Mouse (Mus musculus) kidney, postnatal 25 days (tissue): ENCODE results near the gene Pomp.

Experiments
- DNase-seq, 2 experiments: peaks; one replicate each; pipeline ENCODE4 v3.0.0; 2021; ENCODE audit warnings: mixed read lengths in 2 of 2

Pomp gene

DNA sequence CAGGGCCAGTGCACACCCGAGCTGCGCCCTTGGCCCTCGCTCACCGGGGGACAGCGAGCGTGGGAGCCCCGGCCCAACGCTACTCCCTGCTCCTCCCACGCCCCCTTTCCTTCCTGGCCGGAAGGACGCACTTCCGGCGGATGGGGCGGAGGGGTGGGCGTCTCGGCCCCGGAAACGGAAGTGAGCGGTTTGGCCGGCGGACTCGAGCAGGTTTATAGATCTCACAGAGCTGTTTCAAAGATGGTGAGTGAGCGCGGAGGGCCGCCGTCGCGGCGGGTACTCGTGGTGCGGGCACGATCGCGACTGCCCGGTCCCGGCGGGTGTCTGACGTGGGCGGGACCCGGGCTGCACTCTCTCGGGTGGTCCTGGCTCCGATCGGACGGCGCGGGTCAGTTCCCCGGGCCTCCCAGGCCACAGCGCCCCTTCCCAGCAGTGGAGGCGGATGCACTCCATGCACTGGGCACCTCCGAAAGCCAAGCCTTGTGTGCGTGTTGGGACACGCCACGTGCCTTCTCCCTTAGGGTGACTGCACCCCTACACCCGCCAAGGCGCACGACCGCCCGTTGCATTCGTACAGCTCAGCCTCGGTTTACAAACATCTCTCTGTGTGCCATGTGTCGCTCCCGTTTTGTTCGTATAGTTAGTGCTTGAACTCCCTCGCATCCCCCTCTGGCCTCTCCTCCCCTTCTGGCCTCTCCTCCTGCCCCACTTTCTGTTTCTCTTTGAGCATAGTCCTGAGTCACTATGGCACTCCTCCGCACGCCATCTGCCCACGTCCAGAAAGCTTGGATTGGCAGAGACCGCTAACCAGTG, at the start of gene Pomp:
Gene Pomp, plus strand, starts transcription at position 13 of the 813 bp plus-strand sequence.
- DNase-seq, result peak; percentile 90 to 95

DNA sequence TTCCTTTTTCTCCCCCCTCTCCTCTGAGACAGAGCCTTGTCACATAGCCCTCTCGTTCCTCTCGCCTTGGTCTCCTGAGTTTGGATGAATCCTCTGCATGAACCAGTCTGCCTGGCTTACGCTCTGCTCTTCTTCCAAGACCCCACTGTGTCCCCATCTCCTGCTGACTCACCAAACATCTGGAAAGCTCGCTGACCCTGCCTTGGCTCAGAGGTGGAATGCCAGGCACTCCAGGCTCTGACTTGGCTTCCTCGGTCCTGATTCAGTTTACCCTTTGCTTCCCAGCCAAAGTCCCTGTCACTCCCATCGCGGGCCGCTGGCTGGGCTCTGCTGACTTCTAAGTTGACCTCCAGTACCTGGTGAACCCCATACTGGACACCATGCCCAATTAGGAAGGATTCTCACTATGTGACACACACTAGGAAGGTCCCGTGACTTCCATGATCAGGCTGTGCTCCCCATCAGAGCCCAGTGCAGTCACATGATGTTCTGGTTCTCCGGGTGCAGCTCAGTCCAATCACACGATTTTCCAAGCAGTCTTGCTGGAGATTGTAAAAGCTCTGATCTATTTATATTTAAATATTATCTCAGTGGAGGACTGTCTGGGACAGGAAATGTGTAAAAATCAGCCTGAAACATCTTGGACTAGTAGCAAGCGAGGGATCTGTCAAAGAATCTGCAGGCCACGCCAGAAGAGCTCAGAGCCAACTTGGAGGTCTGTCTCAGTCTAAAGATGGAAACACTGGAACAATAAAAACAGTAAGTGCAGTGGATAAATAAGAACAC, 47.8 kb upstream of the Pomp start:
- peak; percentile 25 to 62 for DNase-seq

DNA sequence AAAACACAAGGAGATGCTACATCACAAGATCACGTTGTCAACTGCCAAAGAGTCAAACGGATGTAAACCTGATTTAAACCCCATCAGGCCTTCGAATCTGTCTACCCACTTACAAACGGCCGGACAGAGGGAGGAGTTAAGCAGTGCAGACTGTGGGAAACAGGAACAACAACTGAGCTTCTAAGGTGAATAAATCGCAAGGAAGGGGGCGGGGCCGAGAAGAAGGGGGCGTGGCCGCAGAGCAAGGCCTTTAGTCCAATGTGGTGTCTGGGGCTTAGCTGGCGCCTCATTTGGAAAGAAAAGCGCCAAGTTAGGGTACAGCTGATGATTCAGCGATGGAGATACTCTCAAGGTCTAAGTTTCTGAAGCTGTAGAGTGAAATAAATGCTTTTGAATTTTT, 45.3 kb upstream of the Pomp start:
- no peak for DNase-seq

DNA sequence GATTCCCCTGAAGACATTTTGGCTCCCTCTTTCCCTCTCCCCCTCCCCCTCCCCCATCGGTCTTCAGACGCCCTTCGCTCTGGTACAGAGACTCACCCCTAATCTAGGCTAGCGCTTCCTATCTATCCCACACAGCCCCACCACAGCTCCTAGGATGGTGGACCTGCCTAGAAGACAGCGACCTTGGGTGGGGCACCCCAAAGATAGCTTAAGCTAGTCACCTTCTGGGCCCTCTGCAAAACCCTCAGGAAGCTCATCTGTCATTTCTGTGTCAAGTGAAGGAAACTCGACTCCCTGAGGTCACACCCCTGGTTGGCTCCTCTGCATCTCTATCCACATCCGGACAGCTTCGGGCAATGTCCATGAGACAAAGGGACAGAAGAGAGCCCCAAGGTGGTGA, 44.7 kb upstream of the Pomp start:
- DNase-seq, result peak; percentile 35 to 73

DNA sequence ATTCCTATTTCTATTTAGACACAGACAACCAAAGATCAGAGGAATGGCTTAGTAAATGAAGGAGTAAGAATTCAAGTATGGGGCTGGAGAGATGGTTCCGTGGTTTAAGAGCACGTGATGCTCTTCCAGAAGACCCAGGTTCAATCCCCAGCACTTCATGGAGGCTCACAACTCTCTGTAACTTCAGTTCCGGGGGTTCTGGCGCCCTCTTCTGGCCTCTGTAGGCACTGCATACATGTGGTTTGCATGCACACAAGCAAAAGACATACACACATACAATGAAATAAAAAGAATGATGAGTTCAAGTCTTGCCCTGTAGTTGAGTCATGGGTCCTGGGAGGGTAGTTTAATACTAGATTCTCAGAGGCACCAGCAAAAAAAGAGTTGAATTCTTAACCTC, 43.8 kb upstream of the Pomp start:
- DNase-seq, result no peak

DNA sequence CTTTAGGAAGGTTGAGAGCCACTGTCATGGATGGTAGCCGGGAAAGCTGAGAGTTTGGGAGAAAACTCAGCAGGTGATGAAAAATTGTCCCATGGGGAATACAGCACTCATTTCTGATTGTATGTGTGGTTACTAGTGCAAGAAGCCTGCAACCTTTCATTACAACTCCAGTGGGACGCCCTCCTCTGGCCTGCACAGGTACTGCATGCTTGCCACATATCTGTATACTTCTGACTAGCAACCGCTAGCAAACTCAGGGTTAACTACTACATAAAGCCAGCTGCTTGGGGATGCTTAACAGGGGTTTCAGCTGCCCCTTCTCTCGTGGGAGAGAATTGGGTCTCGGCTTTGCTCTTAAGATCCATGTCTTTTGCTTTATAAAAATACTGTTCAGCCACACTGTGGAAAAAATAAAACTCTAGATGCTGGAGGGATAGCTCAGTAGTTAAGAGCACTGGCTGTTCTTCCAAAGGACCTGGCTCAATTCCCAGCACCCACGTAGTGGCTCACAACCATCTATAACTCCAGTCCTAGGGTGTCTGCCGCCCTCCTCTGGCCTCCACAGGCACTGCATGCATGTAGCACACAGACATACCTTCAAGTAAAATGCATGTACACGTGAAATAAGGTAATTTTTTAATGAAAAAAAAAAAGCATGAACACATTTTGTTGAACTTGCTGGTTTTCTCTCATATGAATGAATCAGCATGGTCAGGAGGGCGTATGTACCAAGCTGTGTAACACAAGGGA, 42.3 kb upstream of the Pomp start:
- DNase-seq, result no peak

DNA sequence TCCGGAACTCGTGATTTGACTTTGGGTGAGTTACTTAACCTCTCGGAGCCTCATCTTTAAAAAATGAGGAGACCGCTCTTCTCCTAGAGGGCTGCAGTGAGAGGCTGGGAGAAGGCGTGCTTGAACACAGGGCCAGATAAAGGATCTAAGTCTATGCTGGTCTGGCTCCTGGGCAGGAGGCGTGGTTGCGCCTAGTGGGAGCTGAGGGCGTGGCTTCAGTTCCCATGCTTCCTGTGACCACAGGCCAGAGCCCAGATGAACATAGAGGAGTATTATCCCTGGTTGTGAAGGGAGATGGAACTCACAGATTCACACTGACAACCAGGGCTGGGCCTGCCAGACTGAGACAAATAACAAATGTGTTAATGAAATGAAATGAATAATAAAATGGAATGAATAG, 41.4 kb upstream of the Pomp start:
- DNase-seq, result no peak

DNA sequence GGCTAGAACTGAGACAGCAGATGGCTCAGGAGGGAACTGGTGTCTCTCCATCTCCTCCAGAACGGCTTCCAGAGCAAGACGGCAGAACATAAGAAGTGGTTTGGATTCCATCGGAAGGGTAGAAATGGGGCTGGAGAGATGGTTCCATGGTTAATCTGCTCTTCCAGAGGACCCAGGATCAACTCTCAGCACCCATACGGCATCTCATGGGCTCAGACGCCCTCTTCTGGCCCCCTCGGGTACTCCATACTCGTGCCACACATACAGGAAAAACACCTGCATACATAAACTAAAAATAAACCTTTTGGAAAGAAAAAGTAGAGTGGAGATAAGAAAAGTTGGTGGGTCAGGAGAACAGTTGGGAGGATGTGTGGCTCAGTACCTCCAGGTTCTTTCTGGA, 40.4 kb upstream of the Pomp start:
- no peak for DNase-seq

DNA sequence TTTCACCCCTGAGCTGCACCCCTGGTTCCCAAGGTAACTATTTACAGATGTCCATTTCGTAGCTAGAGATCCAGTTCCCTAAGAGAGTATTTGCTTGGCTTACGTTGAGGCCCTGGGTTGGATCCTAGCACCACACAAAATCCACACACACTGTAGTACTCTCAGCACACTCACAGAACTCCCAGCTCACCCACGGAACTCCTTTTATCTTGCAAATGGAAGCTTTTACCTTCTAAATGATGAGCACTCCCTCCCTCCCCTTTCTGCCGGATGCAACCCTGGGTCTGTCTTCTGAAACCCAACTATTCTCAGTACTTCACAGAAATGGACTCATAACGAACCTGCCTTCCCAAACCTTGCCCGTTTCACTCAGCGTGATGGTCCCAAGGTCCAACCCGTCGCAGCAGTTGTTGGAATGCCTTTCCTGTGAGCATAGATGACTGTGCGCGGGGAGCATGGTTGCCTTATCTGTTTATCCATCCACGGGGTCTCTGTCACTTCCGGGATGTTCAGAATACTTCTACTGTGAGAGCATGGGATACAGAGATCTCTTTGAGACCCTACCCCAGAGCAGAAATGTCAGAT, 36.1 kb upstream of the Pomp start:
- peak in 1 of 2 experiments; percentile 18 for DNase-seq

DNA sequence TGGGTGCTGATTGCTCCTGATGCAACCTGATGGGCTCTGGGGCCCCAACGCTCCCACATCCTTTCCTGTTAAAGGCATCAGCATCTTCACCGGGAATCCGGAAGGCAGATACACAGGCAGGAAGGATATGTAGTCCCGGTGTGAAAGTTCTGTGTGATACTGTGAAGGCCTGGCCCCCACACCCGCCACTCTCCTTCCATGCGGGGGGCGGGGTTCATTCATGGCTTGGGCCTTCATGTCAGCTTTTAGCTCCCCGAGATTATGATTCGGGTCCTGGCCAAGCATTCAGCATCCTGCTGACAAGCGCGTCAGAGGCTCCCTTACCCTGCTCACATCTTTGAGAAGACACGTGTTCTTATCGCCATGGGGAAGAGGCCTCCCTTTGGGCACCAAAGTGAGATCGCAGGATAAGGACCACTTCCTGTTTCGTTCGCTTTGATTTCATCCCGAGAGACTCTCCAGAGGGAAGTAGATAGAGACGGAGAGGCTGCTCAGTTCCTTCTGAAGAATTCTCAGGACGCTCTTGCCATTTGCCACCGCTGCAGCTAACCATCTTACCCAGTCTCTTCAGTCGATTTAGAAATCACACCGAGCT, 34.8 kb upstream of the Pomp start:
- peak; percentile 17 to 51 for DNase-seq

DNA sequence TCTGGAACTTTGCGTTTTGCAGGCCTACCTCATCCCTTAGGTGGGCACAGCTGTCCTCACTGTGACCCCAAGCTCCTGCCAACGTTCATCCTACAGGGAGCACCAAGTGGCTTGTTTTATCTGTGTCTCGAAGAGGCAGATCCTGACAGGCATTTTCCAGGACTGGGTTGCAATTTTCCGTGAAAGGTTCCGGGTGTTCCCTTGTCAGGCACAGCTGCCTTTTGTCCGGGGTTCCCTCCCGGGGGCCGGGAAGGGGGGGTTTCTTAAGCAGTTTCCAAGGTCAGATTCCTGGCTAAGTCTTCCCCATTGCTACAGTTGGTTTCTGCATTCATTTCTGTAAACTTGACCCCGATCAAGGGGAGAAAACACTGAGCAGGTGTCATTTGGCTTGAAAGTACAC, 34.2 kb upstream of the Pomp start:
- DNase-seq, result peak; percentile 9 to 33

DNA sequence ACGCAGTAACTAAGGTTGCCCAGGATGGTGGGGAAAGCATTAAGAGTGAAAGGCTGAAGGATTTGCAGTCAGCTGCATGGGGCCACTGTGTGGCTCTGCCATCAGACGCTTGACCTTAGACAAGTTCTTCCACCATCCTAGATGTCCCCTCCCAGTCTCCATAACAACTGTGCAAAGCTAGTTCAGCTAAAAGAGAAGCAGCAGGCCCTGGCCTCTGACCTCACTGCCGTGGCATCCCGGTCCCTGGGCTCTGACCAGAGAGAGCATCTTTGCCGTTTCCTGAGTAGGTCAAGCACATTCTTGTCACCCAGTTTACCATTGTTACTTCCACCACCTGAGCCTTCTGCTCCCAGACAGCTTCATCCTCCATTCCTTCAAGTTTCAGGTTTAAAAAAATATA, 33.7 kb upstream of the Pomp start:
- peak in 1 of 2 experiments; percentile 31 for DNase-seq

DNA sequence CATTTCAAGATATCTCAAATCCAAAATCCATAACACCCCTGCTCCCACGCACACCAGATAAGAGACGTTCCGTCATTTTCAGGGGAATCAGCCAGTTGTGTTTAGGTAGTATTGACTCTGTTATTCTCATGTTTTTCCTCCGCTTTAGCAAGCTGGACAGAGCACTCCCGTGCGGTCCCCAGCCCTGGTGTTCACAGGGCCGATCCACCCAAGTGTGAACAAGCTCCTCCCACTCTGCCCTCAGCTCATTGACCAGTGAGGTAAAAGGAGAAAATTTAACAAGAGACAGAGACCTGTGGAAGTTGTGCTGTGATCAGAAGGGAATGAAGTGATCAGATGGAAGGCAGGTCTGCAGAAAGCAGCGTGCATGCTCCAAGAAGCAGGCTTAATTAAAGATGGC, 31.4 kb upstream of the Pomp start:
- no peak for DNase-seq

DNA sequence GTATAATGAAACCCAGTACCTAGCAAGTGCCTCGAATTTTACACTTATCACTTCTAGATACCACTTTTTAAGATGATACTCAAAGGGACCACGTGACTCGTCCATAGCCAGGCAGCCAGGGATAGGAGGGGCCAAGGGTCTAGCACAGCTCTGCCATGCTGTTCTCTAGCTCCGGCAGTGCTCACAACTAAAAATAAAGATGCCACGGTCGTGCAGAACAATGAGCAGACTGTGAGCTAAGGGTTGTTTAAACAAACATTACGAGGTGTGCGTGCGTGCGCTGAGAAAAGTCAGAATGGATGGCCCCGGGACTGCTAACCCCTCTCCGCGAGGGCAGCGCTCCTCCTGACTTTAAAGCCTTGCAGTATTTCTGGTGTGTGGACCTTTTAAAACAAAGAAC, 27.4 kb upstream of the Pomp start:
- DNase-seq, result no peak

DNA sequence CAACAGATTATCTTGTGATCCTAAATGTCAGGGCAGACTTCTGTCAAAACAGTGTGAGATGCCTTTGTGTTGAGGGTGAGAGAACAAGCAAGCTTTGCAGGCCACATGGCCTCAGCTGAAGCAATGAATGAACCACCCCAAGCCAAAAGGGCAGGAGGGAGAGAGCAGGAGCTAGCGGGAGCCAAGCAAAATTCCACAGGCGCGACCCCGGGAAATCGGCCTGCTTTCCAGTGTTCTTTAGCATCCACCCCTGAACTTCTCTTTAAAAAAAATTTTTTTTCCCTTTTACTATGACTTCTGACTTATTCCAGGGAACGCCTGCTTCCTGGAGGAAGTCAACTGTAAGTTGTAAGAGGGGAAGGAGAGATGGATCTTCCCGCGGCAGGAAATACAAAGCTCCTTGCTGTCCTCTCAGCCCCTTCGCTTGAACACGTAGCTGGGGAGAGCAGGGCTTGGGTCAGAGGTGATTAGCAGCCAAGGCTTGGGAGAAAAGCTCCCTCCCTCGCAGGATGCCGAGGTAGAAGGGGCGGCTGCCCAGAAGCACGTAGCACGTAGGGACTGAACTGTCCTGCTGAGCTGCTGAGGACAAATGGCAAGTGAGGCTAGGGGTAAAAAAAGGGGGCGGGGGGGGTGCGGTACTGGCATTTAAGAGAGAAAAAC, 25.3 kb upstream of the Pomp start:
- peak; percentile 25 to 64 for DNase-seq

DNA sequence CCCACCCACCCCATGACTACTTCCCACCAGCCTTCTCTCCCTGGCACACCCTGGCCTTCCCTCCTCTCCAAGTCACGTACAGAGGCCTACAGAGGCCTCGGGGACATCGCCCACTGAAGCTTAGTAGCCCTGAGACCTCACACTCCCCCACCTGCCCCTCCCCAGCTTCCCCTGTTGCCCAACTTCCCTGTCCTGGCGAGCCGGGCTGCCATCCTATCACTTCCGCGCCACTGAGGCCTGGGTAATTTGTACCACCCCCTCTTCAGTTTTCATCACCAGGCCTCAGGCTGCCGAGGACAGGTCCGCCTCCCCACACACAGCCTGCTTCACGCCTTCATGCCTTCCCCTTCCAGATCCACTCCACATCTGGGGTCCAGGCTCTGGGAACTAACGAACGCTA, 20.8 kb upstream of the Pomp start:
- DNase-seq, result no peak

DNA sequence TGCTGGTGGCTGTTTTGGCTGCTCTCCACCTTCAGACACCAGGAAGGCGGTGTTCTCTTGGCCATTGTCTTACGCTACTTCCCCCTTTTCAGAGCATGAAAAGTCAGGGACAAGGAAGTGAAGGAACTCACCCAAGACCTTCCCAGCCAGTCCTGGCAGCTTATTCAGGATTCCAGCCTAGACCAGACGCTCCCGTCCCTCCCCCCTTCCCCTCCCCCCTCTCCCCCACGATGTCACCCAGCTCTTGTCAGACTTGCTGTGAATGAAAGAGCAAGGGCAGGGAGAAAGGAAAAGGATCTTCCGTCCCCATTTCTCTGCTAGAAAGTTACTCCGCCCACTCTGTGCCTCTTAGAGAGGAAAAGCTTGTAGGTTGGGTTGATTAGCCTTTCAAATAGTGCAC, 16.9 kb upstream of the Pomp start:
- no peak for DNase-seq

DNA sequence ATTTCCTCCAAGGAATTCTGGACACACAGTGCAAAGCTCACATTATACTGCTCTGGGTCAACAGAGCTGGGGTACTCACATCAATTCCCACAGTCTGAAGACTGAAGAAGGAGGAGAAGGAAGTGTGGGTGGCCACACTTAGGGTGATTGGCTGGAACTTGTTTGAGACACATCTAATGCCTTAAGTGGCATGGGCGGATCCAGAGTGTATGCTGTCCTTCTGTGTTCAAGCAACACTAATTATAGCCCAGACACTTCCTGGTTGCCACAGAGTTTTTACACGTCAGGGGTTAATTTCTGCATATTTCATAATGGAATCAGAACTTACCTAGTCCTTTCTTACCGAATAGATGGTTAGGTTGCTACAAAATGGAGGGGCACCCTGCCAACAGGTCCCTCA, 14.9 kb upstream of the Pomp start:
- no peak for DNase-seq

DNA sequence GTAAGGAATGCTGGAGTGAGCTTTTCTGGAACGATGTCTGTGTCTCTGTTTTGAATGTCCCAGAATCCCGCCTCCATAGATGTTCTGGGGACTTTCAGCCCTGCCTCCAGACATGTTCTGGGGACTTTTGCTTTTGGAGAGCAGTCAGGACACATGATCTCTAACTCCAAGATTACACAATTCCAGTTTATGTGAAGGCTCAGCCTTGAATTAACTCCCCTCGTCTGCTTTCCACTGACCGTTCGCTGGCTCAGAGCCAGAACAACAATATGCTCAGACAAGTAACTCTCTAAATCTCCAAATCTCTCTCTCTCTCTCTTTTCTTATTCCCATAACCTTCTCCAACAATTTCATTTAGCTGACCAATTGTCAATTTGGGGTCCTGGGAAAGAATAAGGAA, 12.9 kb upstream of the Pomp start:
- DNase-seq, result no peak

DNA sequence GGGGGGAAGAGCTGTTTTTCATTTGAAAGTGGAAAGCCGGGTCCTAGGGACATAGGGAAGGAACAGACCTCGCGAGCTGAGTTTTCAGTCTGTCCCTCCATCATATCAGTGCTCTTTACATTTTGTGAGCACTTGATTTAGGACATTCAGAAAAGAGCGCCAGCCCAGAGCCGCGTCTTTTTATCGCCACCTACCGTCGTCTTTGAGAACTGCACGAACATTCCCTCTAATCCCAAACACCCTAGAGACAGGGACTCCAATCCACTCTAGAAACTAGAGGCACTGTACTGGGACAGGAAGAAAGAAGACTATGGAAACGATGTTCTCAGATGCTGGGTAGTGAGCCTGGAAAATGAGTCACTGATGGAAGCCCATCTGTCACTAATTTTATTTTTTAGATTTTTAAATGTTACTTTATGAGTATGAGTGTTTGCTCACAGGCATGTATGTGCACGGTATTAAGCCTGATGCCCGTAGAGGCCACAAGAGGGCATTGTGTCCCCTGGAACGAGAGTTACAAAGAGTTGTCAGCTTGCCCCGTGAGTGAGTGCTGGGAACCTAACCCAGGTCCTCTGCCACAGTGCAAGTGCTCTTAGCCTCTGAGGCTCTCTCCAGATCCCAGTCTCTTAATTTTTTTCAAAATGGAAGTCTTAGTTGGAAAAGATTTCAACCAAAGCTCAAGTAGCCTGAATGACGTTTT, 11.9 kb upstream of the Pomp start:
- peak; percentile 58 to 83 for DNase-seq

DNA sequence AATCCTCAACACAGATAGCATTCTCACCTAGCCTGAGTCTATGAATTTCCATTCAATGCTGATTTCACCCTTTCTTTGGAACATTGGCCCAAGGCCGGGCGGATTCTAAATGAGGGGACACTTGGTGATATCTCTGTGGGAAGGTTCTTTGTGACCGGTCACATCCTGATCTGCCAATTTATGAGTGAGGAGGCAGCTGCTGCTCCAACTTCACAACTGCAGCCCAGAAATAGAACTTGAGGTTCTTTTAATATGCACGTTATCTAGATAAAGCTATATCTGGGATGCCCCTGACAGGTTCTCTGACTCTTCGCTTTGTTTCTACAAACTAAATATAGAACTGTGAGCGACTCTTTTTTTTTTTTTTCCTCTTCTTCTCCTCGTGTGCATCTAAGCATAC, 10.1 kb upstream of the Pomp start:
- peak; percentile 39 to 58 for DNase-seq

DNA sequence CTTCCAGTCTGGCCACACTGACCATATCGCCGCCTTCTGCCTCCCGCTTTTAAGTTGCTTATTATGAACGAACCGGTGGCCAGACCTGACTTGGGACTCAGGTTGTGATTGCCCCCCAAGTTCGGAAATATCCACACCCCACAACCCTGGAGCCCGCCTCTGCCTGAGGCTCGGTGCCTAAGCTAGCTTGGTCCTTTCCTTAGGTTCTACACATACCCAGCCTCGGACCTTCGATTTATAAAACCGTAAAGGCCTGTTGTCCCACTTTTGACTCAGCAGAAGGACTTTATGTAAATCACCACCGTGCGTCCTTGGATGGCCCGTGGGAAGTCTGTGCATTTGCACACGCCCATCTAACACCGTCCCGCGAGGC, 199 bp upstream of the Pomp start:
- DNase-seq, result no peak
